Mouse (Mus musculus): ENCODE measurements around the gene Slc12a7.
"Not testable (repeated sequence)": the region's sequence is repeated elsewhere in the genome, so short reads cannot be mapped to it uniquely, and the experiment has no call there.

Slc12a7 gene

GRCm38 (mm10) chr13:73718225-73718624, 14.7 kb upstream of the Slc12a7 start:
- DNase-seq (ENCODE audit: low spot score) = peak; percentile 76

- DNase-seq (ENCODE audit: low spot score) = no peak
Measured at GRCm38 (mm10) chr13:73720241-73720640, 12.7 kb upstream of the Slc12a7 start.

- no peak for DNase-seq (ENCODE audit: low spot score)
Measured at GRCm38 (mm10) chr13:73723081-73723668, 9.7 kb upstream of the Slc12a7 start.

- no peak for DNase-seq (ENCODE audit: low spot score)
Measured at GRCm38 (mm10) chr13:73725315-73725714, 7.6 kb upstream of the Slc12a7 start.

- DNase-seq (ENCODE audit: low spot score) = no peak
Measured at GRCm38 (mm10) chr13:73727621-73728025, 5.3 kb upstream of the Slc12a7 start.

- DNase-seq (ENCODE audit: low spot score) = no peak
Measured at GRCm38 (mm10) chr13:73728633-73729032, 4.3 kb upstream of the Slc12a7 start.

- no peak for DNase-seq (ENCODE audit: low spot score)
Measured at GRCm38 (mm10) chr13:73730913-73731312, 2.0 kb upstream of the Slc12a7 start.

- no peak for DNase-seq (ENCODE audit: low spot score)
Measured at GRCm38 (mm10) chr13:73732235-73732634, 659 bp upstream of the Slc12a7 start.

GRCm38 (mm10) chr13:73734379-73734778, 1.5 kb downstream of the Slc12a7 start:
- no peak for DNase-seq (ENCODE audit: low spot score)

- no peak for DNase-seq (ENCODE audit: low spot score)
Measured at GRCm38 (mm10) chr13:73735270-73735669, 2.4 kb downstream of the Slc12a7 start.

GRCm38 (mm10) chr13:73735928-73736327, 3.0 kb downstream of the Slc12a7 start:
- no peak for DNase-seq (ENCODE audit: low spot score)

GRCm38 (mm10) chr13:73736943-73737342, 4.0 kb downstream of the Slc12a7 start:
- no peak for DNase-seq (ENCODE audit: low spot score)

- not testable (repeated sequence) for DNase-seq (ENCODE audit: low spot score)
Measured at GRCm38 (mm10) chr13:73740399-73740944, 7.6 kb downstream of the Slc12a7 start.

GRCm38 (mm10) chr13:73742944-73743343, 10.1 kb downstream of the Slc12a7 start:
- DNase-seq (ENCODE audit: low spot score) = no peak

- no peak for DNase-seq (ENCODE audit: low spot score)
Measured at GRCm38 (mm10) chr13:73743662-73744061, 10.8 kb downstream of the Slc12a7 start.

GRCm38 (mm10) chr13:73748663-73749440, 16.0 kb downstream of the Slc12a7 start:
- DNase-seq (ENCODE audit: low spot score) = no peak

GRCm38 (mm10) chr13:73750435-73750834, 17.5 kb downstream of the Slc12a7 start:
- DNase-seq (ENCODE audit: low spot score) = no peak

GRCm38 (mm10) chr13:73751284-73751683, 18.4 kb downstream of the Slc12a7 start:
- no peak for DNase-seq (ENCODE audit: low spot score)

GRCm38 (mm10) chr13:73755809-73756208, 22.9 kb downstream of the Slc12a7 start:
- DNase-seq (ENCODE audit: low spot score) = no peak

GRCm38 (mm10) chr13:73756916-73757315, 24.0 kb downstream of the Slc12a7 start:
- DNase-seq (ENCODE audit: low spot score) = no peak

GRCm38 (mm10) chr13:73757362-73757761, 24.5 kb downstream of the Slc12a7 start:
- DNase-seq (ENCODE audit: low spot score) = no peak

GRCm38 (mm10) chr13:73759596-73759995, 26.7 kb downstream of the Slc12a7 start:
- DNase-seq (ENCODE audit: low spot score) = no peak

GRCm38 (mm10) chr13:73760126-73760525, 27.2 kb downstream of the Slc12a7 start:
- no peak for DNase-seq (ENCODE audit: low spot score)

Data from ovary, postnatal 10 days (tissue).